Mouse (Mus musculus): ENCODE results near the gene Tyw3. TPM values are rescaled to one million over a fixed set of nuclear protein-coding genes. Genes with fewer than 3 reads are reported as not detected.

The Tyw3 gene
- total and polyA plus RNA-seq, 3 experiments: 46.8 to 70.4 (median 62.5) TPM

GRCm38 (mm10) chr3:154572341-154572972 is 24.4 kb downstream of the Tyw3 start:
- Histone ChIP-seq H3K4me1 (ENCODE audit: control insufficient read depth in 1 of 2, insufficient read depth in 2 of 2) (peaks cover 0 to 2% of the 10 kb centered on the region in 2 experiments; a peak in 1 of 4 replicates), H3K27ac (ENCODE audit: insufficient read depth, low read depth) (no peak overlapping the region), H3K27me3 (replicated peaks) (no peaks in the 10 kb centered on the region), H3K4me2 (ENCODE audit: insufficient read depth, low read depth, poor library complexity, severe bottlenecking) (peak overlapping the region; percentile 30; the same call in 1 of the 2 replicates), H3K79me2 (replicated peaks; ENCODE audit: control insufficient read depth, extremely low read depth, insufficient read depth, poor library complexity, severe bottlenecking) (no peaks in the 10 kb centered on the region), H3K9me3 (replicated peaks; ENCODE audit: low read length) (no peaks in the 10 kb centered on the region), H3K4me3 (replicated peaks in 1 of 3; ENCODE audit: low read depth in 2 of 3, low read length in 2 of 3, poor library complexity in 1 of 3) (no peak overlapping the region), H3K36me3 (replicated peaks in 1 of 2; ENCODE audit: control insufficient read depth in 1 of 2, insufficient read depth in 1 of 2, low read length in 1 of 2) (peaks cover 0 to 6% of the 10 kb centered on the region in 2 experiments), H3K9ac (ENCODE audit: insufficient read depth, low read depth) (no peak overlapping the region)
- peak; percentile 89 for DNase-seq (ENCODE audit: extremely low read depth)
- in situ Hi-C loops (cut with MboI; ENCODE audit: low pct_ligation_motif_present, low pct_unique_long_range_greater_than_20kb, low sequenced_read_pairs) (loop anchor here (5.0 to 10.0 kb wide), 3 partner anchors 255 to 608 kb away; no protein-coding TSS in a partner anchor), dilution Hi-C loops (cut with MboI; ENCODE audit: extremely low pct_ligation_motif_present, extremely low pct_unique_long_range_greater_than_20kb, low sequenced_read_pairs) (no loop called here)
- 0 out of 2 replicates have a peak, but pooled peaks have one; percentile 11 for TF ChIP-seq MYC (IDR thresholded peaks at IDR 0.05; ENCODE audit: low read depth, low read length)
- no peak for TF ChIP-seq RCOR1 (conservative IDR thresholded peaks at IDR 0.05; ENCODE audit: low read depth, low read length)
- TF ChIP-seq MEF2A (IDR thresholded peaks at IDR 0.05; ENCODE audit: borderline replicate concordance, low read depth, low read length): peak; percentile 12; the same call in 1 of the 2 replicates
- TF ChIP-seq TBP (conservative IDR thresholded peaks at IDR 0.05; ENCODE audit: low read depth, low read length): no peak
- TF ChIP-seq SMC3 (IDR thresholded peaks at IDR 0.05; ENCODE audit: low read depth, low read length): peak; percentile 99
- 0 out of 2 replicates have a peak, but pooled peaks have one; percentile 14 for TF ChIP-seq NRF1 (IDR thresholded peaks at IDR 0.05; ENCODE audit: low read depth, low read length)
- peak; percentile 31; the same call in 1 of the 2 replicates for TF ChIP-seq NELFE (IDR thresholded peaks at IDR 0.05; ENCODE audit: low read depth, low read length)
- no peak for TF ChIP-seq ZNF384 (IDR thresholded peaks at IDR 0.05; ENCODE audit: low read depth, low read length)
- TF ChIP-seq EP300 (IDR thresholded peaks at IDR 0.05; ENCODE audit: low read length): no peak
- TF ChIP-seq RAD21 (IDR thresholded peaks at IDR 0.05; ENCODE audit: low read depth, low read length): peak; percentile 98
- peak; percentile 87 to 98 for TF ChIP-seq CTCF (conservative IDR thresholded peaks at IDR 0.05 in 1 of 2, IDR thresholded peaks at IDR 0.05 in 1 of 2; ENCODE audit: low read depth in 2 of 2, low read length in 2 of 2)
- TF ChIP-seq MAX (IDR thresholded peaks at IDR 0.05; ENCODE audit: low read length): no peak
- TF ChIP-seq ETS1 (conservative IDR thresholded peaks at IDR 0.05; ENCODE audit: low read depth, low read length): no peak
- no peak for TF ChIP-seq PAX5 (IDR thresholded peaks at IDR 0.05; ENCODE audit: low read length)
- TF ChIP-seq SIN3A (IDR thresholded peaks at IDR 0.05; ENCODE audit: low read length): no peak
- no peak for TF ChIP-seq UBTF (IDR thresholded peaks at IDR 0.05; ENCODE audit: low read depth, low read length)
- no peak for TF ChIP-seq USF1 (IDR thresholded peaks at IDR 0.05; ENCODE audit: low read depth, low read length)
- TF ChIP-seq ZMIZ1 (IDR thresholded peaks at IDR 0.05; ENCODE audit: low read depth, low read length): no peak
- no peak for TF ChIP-seq IRF4 (IDR thresholded peaks at IDR 0.05; ENCODE audit: low read depth, low read length)
- TF ChIP-seq BHLHE40 (IDR thresholded peaks at IDR 0.05; ENCODE audit: low read depth, low read length): no peak
- no peak for TF ChIP-seq E2F4 (IDR thresholded peaks at IDR 0.05; ENCODE audit: insufficient replicate concordance, low read depth, low read length)
- TF ChIP-seq GABPA (IDR thresholded peaks at IDR 0.05; ENCODE audit: insufficient replicate concordance, low read depth, low read length): no peak
- no peak for TF ChIP-seq JUN (IDR thresholded peaks at IDR 0.05; ENCODE audit: insufficient read depth, low read depth, low read length)
- peak; percentile 37; the same call in 1 of the 2 replicates for TF ChIP-seq JUND (conservative IDR thresholded peaks at IDR 0.05; ENCODE audit: low read depth, low read length)
- TF ChIP-seq HCFC1 (IDR thresholded peaks at IDR 0.05; ENCODE audit: low read depth, low read length): no peak
- TF ChIP-seq TCF12 (IDR thresholded peaks at IDR 0.05; ENCODE audit: low read depth, low read length): no peak
- TF ChIP-seq ZKSCAN1 (IDR thresholded peaks at IDR 0.05; ENCODE audit: borderline replicate concordance, low read depth, low read length): no peak
- TF ChIP-seq ZC3H11A (IDR thresholded peaks at IDR 0.05; ENCODE audit: low read depth, low read length): peak; percentile 93
